Mouse (Mus musculus) heart, adult 2 months (tissue): ENCODE results near the gene 6430571L13Rik. TPM values are rescaled to one million over a fixed set of nuclear protein-coding genes. Genes with fewer than 3 reads are reported as not detected.

ENCODE experiments used
- DNase-seq, 2 experiments: peaks; one replicate each; pipeline ENCODE4 v3.0.0; 2021
- H3K27ac ChIP-seq: fragments of 200-600 bp; 2 replicates; pipeline ENCODE4 v1.8.1; 2022
- H3K27me3 ChIP-seq: fragments of 200-500 bp; 2 replicates; pipeline ENCODE4 v1.6.1; 2012; ENCODE audit warnings: mild to moderate bottlenecking, low read length, inconsistent platforms, mixed read lengths; ENCODE audit not compliant: control insufficient read depth, insufficient read depth
- H3K36me3 ChIP-seq: fragments of 200-500 bp; 2 replicates; pipeline ENCODE4 v1.6.1; 2012; ENCODE audit warnings: low read length, inconsistent platforms; ENCODE audit not compliant: control insufficient read depth, insufficient read depth
- H3K4me1 ChIP-seq: fragments of 200-500 bp; 2 replicates; pipeline ENCODE4 v1.6.1; 2011; ENCODE audit warnings: low read length; ENCODE audit not compliant: control insufficient read depth, insufficient read depth
- H3K4me3 ChIP-seq: fragments of 200-600 bp; 2 replicates; pipeline ENCODE4 v1.8.1; 2022
- H3K79me2 ChIP-seq: fragments of 200-500 bp; replicated peaks from 2 replicates; pipeline ENCODE4 v1.6.1; 2012; ENCODE audit warnings: mild to moderate bottlenecking, inconsistent platforms, low read length, moderate library complexity, mixed read lengths; ENCODE audit not compliant: control insufficient read depth, insufficient read depth
- H3K9ac ChIP-seq: fragments of 200-500 bp; 2 replicates; pipeline ENCODE4 v1.6.1; 2012; ENCODE audit warnings: low read depth, mild to moderate bottlenecking, control low read depth, inconsistent platforms, low read length, mixed read lengths
- CTCF ChIP-seq: fragments of 200-600 bp; IDR thresholded peaks from 2 replicates; pipeline ENCODE4 v1.8.1; 2022; ENCODE audit warnings: antibody characterized with exemption, mild to moderate bottlenecking, moderate library complexity
- EP300 ChIP-seq: fragments of 200-500 bp; IDR thresholded peaks from 2 replicates; pipeline ENCODE4 v1.6.1; 2011; ENCODE audit warnings: low read depth, low read length, control low read depth; ENCODE audit not compliant: insufficient read depth
- POLR2A ChIP-seq: fragments of 200-500 bp; IDR thresholded peaks from 2 replicates; pipeline ENCODE4 v1.6.1; 2011; ENCODE audit warnings: mild to moderate bottlenecking, low read depth, low read length, control low read depth; ENCODE audit not compliant: insufficient read depth
- WGBS: fragments of 180-500 bp; shearing (Covaris S2); methylation state at CpG from one replicate; pipeline ENCODE4 v1.1.7; 2018; 5-methylcytosine and 5-hydroxymethylcytosine counted together
- intact Hi-C: fragments of 180-260 bp; cut with DNase I; formaldehyde crosslinking; loops from one replicate; pipeline ENCODE4 v1.15.1; 2025
- polyA plus RNA-seq: library from polyadenylated mRNA; depleted of rRNA; stranded (reverse); fragments of >200 nt; gene quantifications from 2 replicates; pipeline ENCODE4 v1.2.3, GENCODE M21; 2012
- total RNA-seq, 2 experiments: library from RNA; stranded (reverse); gene quantifications; 2 replicates each; pipeline ENCODE4 v1.2.3; 2021

Gene 6430571L13Rik
- total and polyA plus RNA-seq, 3 experiments: 4.1 to 6.5 (median 5.2) TPM

DNA sequence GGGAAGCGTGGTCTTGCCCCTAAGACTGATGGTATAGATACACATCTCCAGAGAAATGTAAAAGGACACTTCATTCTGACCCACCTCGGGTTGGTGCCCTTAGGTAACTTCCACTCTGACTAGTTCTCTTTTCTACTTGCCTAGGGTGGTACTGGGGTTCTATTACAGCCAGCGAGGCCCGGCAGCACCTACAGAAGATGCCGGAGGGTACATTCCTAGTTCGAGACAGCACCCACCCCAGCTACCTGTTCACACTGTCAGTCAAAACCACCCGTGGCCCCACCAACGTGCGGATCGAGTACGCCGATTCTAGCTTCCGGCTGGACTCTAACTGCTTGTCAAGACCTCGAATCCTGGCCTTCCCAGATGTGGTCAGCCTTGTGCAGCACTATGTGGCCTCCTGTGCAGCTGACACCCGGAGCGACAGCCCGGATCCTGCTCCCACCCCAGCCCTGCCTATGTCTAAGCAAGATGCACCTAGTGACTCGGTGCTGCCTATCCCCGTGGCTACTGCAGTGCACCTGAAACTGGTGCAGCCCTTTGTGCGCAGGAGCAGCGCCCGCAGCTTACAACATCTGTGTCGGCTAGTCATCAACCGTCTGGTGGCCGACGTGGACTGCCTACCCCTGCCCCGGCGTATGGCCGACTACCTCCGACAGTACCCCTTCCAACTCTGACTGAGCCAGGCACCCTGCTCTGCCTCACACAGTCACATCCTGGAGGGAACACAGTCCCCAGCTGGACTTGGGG is 40.0 kb upstream of the 6430571L13Rik start:
- 69% methylated on average over 30 of the region's 30 CpGs for WGBS
- TF ChIP-seq POLR2A: no peak
- TF ChIP-seq EP300: 0 out of 2 replicates have a peak, but pooled peaks have one; percentile 16
- peaks cover 21% of the 10 kb centered on the region for H3K4me1 ChIP-seq

DNA sequence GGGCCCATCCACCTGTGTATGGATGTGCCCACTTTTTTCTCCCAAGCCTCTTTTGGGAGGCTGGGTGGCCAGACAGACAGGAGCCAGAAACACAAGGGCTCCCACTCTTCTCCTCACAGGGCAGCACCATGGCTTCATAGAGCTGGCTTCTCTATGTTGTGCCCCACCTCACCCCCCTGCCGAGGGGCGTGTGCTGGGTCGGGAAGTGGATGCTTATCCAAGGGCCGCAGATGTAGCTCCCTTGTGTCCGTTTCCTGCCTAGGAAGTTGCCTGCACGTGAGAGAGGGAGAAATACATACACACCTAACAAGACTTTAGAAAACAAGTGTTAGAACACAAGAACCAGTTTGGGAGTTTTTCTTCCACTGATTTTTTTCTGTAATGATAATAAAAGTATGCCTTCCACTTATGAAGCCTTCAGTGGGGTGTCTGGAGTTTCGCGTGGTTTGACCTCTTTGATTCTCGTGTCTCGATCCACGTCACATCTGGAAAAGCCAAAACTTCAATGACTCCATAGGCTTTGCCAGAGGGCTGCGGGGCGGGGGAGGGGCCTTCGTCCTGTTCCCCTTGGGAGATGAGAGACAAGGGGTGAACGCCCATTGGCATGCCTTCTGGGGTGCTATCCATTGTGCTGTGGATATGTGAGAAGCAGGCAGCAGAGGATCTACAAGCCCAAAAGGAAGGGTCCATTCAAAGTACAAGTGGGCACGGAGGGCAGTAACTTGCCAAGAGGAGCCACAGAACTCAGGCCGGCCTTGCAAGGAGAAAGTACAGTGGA is 38.7 kb upstream of the 6430571L13Rik start:
- H3K27ac ChIP-seq: peak overlapping the region; percentile 93
- DNase-seq: no peak
- WGBS: 33% methylated on average over 17 of the region's 17 CpGs

More for the DNA sequence above, 40.0 kb upstream of the 6430571L13Rik start:
- DNase-seq: peak in 1 of 2 experiments; percentile 43
- H3K27me3 ChIP-seq: no peaks in the 10 kb centered on the region
- peak overlapping the region; percentile 93 for H3K27ac ChIP-seq
- H3K9ac ChIP-seq: peak overlapping the region; percentile 71
- no peaks in the 10 kb centered on the region; the same call in 1 of the 2 replicates for H3K79me2 ChIP-seq
- H3K4me3 ChIP-seq: peak overlapping the region; percentile 53
- peaks cover 13% of the 10 kb centered on the region for H3K36me3 ChIP-seq
- intact Hi-C loops: no loop called here

DNA sequence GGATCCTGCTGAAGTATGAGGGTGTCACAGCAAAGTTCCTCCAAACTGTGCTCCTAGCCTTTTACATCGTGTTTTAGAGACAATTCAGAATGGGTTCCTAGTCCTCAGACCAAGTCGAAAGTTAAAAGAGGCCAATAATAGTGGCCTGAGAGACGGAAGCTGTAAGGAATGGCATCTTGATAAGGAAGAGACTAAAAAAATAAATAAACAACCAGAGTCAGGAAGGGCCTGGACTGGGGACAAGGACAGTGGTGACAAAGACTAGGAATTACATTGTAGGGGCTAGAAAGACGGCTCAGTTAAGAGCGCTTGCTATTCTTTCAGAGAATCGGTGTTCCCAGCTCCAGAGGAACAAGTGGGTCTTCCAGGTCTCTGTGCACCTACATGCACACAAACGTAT is 37.8 kb upstream of the 6430571L13Rik start:
- Histone ChIP-seq H3K4me1 (peaks cover 32% of the 10 kb centered on the region), H3K27me3 (no peaks in the 10 kb centered on the region), H3K36me3 (peaks cover 13% of the 10 kb centered on the region), H3K27ac (peak overlapping the region; percentile 93), H3K79me2 (no peaks in the 10 kb centered on the region; the same call in 1 of the 2 replicates), H3K9ac (peak overlapping the region; percentile 9; the same call in 1 of the 2 replicates), H3K4me3 (peak overlapping the region; percentile 53; the same call in 1 of the 2 replicates)
- intact Hi-C loops: no loop called here
- WGBS: 29% methylated on average over 7 of the region's 7 CpGs
- DNase-seq: no peak
- TF ChIP-seq CTCF (no peak), POLR2A (no peak), EP300 (no peak)

More for the DNA sequence above, 38.7 kb upstream of the 6430571L13Rik start:
- TF ChIP-seq POLR2A (0 out of 2 replicates have a peak, but pooled peaks have one; percentile 9), EP300 (0 out of 2 replicates have a peak, but pooled peaks have one; percentile 28), CTCF (no peak)
- intact Hi-C loops: no loop called here
- Histone ChIP-seq H3K36me3 (peaks cover 13% of the 10 kb centered on the region), H3K79me2 (no peaks in the 10 kb centered on the region; the same call in 1 of the 2 replicates), H3K4me3 (peak overlapping the region; percentile 53), H3K4me1 (peaks cover 25% of the 10 kb centered on the region), H3K9ac (peak overlapping the region; percentile 66), H3K27me3 (no peaks in the 10 kb centered on the region)

DNA sequence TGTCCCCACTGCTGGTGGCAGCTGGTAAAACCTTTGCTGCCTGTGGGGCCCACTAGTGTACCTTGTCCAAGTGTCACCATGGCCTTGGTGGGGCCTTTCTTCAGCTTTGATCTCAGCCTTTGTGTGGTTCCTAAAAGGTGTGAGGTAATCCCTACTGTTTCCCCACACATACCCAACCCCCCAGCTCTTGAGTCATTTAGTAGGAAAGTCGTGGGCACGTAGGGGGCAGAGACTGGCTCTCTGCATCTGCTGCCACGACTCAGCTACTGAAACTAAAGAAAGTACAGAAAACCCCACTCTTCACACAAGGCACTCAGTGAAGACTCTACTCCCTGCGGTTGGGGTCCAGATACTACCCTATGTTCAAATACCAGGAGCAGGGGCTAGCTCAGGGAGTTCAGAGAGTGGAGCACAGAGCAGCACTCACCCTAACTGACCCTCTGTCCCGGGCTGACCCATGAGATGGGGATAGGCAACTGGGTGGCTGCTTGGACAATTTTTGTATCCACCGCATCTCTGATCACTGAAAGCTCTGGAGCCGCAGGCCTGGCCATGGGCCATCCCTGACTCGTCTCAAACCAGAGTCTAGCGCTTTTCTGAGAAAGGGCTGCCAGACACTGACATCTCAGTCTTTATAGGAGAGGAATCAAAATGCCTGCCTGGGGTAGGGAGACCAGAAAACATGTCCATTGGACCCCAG is 37.1 kb upstream of the 6430571L13Rik start:
- H3K79me2 ChIP-seq: no peaks in the 10 kb centered on the region; the same call in 1 of the 2 replicates
- H3K27ac ChIP-seq: peak overlapping the region; percentile 93
- no peak for TF ChIP-seq CTCF
- no peak; the same call in none of the 2 replicates for TF ChIP-seq POLR2A
- no peak for TF ChIP-seq EP300
- no peaks in the 10 kb centered on the region for H3K27me3 ChIP-seq
- H3K4me3 ChIP-seq: no peak overlapping the region
- peaks cover 35% of the 10 kb centered on the region for H3K4me1 ChIP-seq
- DNase-seq: no peak
- peaks cover 13% of the 10 kb centered on the region for H3K36me3 ChIP-seq
- no peak overlapping the region for H3K9ac ChIP-seq
- intact Hi-C loops: no loop called here
- 56% methylated on average over 9 of the region's 9 CpGs for WGBS

DNA sequence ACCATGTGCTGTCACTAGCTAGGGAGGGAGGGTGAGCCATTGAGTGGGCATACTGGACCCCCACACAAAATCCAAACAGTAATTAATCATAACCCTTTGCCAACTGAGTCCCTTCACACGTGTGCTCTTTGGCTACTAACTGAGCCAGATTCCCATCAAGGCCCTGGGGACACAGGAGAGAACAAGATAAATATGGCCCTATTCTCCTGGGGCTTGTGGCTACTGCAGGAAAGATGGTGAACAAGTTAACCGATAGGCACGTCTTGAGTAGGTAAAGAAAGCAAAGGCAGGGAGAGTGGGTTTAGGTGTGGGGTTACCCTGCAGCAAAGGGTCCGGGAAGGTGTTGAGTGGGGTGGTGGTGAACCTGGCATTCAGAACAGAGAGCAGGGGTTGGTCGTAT is 36.5 kb upstream of the 6430571L13Rik start:
- Histone ChIP-seq H3K36me3 (peaks cover 13% of the 10 kb centered on the region), H3K27me3 (no peaks in the 10 kb centered on the region), H3K4me1 (peaks cover 38% of the 10 kb centered on the region), H3K79me2 (no peaks in the 10 kb centered on the region; the same call in 1 of the 2 replicates), H3K27ac (peak overlapping the region; percentile 93; the same call in 1 of the 2 replicates), H3K4me3 (no peak overlapping the region), H3K9ac (no peak overlapping the region)
- WGBS: 73% methylated on average over 5 of the region's 5 CpGs
- TF ChIP-seq EP300: no peak
- no peak for TF ChIP-seq CTCF
- no peak for TF ChIP-seq POLR2A
- intact Hi-C loops: no loop called here
- DNase-seq: no peak
